Mouse (Mus musculus) ovary, postnatal 14 days (tissue): ENCODE measurements at regions not wholly inside any gene's neighbourhood (a gene's known extent, or its start where the extent isn't known, plus 50 kb on each side); places are given as distances from the start of the nearest gene placed in this dataset.

Experiments used
- DNase-seq: peaks from one replicate; pipeline ENCODE4 v3.0.0; 2022; ENCODE audit warnings: low spot score

GRCm38 (mm10) chr5:75828332-75828731 is 149.9 kb downstream of the Kdr start:
- DNase-seq: no peak

- DNase-seq: no peak
Observed at GRCm38 (mm10) chr5:75826283-75827098, 151.8 kb downstream of the Kdr start.

- DNase-seq: no peak
Observed at GRCm38 (mm10) chr5:75825576-75825975, 152.7 kb downstream of the Kdr start.

GRCm38 (mm10) chr5:75824660-75825059 is 153.6 kb downstream of the Kdr start:
- no peak for DNase-seq

GRCm38 (mm10) chr5:75823646-75824045 is 154.6 kb downstream of the Kdr start:
- DNase-seq: no peak

GRCm38 (mm10) chr5:75817396-75817795 is 160.9 kb downstream of the Kdr start:
- no peak for DNase-seq

- no peak for DNase-seq
Observed at GRCm38 (mm10) chr5:75814393-75814984, 163.8 kb downstream of the Kdr start.

GRCm38 (mm10) chr5:75812686-75813085 is 165.6 kb downstream of the Kdr start:
- DNase-seq: no peak

GRCm38 (mm10) chr5:75808551-75809332 is 169.5 kb downstream of the Kdr start:
- DNase-seq: no peak

- DNase-seq: no peak
Observed at GRCm38 (mm10) chr5:75805011-75805410, 173.2 kb downstream of the Kdr start.

- no peak for DNase-seq
Observed at GRCm38 (mm10) chr5:75804340-75804739, 173.9 kb downstream of the Kdr start.

- no peak for DNase-seq
Observed at GRCm38 (mm10) chr5:75803012-75803411, 175.2 kb downstream of the Kdr start.

- DNase-seq: no peak
Observed at GRCm38 (mm10) chr5:75800040-75800989, 177.9 kb downstream of the Kdr start.

GRCm38 (mm10) chr5:75799627-75800026 is 178.6 kb downstream of the Kdr start:
- DNase-seq: no peak

- DNase-seq: no peak
Observed at GRCm38 (mm10) chr5:75793184-75793583, 185.1 kb downstream of the Kdr start.

GRCm38 (mm10) chr5:75791738-75792137 is 186.5 kb downstream of the Kdr start:
- no peak for DNase-seq

- no peak for DNase-seq
Observed at GRCm38 (mm10) chr5:75788087-75788486, 190.2 kb downstream of the Kdr start.

GRCm38 (mm10) chr5:75786196-75786595 is 192.1 kb downstream of the Kdr start:
- DNase-seq: no peak

GRCm38 (mm10) chr5:75784998-75785593 is 193.2 kb downstream of the Kdr start:
- no peak for DNase-seq

GRCm38 (mm10) chr5:75770592-75770991 is 195.9 kb downstream of the Kit start:
- no peak for DNase-seq

- DNase-seq: no peak
Observed at GRCm38 (mm10) chr5:75767213-75767612, 192.5 kb downstream of the Kit start.
